Mouse (Mus musculus) MEL (cell line): Measurements from ENCODE around the gene Arl13b.

Experiments
- CHD1 ChIP-seq: IDR thresholded peaks from 2 replicates; pipeline ENCODE4 v1.6.1; 2012; ENCODE audit warnings: low read depth, mild to moderate bottlenecking, inconsistent platforms, low read length, improper control_type of control experiment
- EP300 ChIP-seq, 2 experiments: IDR thresholded peaks; 2 replicates each; pipeline ENCODE4 v1.6.1; 2011; ENCODE audit warnings: improper control_type of control experiment in 2 of 2, low read length in 2 of 2, low read depth in 1 of 2, mild to moderate bottlenecking in 1 of 2
- TAL1 ChIP-seq: IDR thresholded peaks from 2 replicates; pipeline ENCODE4 v1.6.1; 2012; ENCODE audit warnings: mild to moderate bottlenecking, inconsistent platforms, low read length, moderate library complexity, mixed read lengths
- ZC3H11A ChIP-seq: IDR thresholded peaks from 2 replicates; pipeline ENCODE4 v1.6.1; 2012; ENCODE audit warnings: low read depth, mild to moderate bottlenecking, inconsistent platforms, low read length, improper control_type of control experiment

DNA sequence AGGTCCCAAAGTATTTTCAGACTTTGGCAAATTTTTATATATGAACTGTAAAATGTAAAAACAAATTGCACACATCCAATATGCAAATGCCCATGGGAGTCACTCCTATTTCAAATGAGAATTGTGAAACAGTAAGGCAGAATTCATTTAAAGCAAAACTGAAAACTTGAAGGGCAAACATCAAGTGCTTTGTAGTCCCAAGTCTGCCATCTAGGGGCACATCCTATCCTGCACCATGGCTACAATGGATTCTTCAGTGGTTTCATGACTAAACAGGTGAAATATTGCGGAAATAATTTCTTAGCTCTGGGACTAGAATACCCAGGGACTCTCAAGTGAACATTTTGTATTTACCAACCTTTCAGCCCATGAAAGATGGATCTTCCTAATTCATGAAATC is 11.2 kb upstream of the Arl13b start:
- no peak for TF ChIP-seq EP300 (IDR thresholded peaks at IDR 0.05; ENCODE audit: low read depth in 1 of 2, low read length in 2 of 2)
- no peak for TF ChIP-seq CHD1
- TF ChIP-seq ZC3H11A = no peak
- TF ChIP-seq TAL1 = no peak
